Mouse (Mus musculus) erythroid progenitor cell, adult 5-6 weeks (primary cell): ENCODE measurements around the gene Rsg1. TPM values are rescaled to one million over a fixed set of nuclear protein-coding genes. Genes with fewer than 3 reads are reported as not detected.

Experiments
- ATAC-seq: replicated peaks from 2 replicates; pipeline ENCODE4 v1.8.0; 2016; ENCODE audit warnings: moderate number of reproducible peaks, mild to moderate bottlenecking, moderate TSS enrichment, inconsistent platforms; ENCODE audit not compliant: poor library complexity, low FRiP score, severe bottlenecking
- total RNA-seq, 2 experiments: library from RNA; stranded (forward) in 1 of 2; stranded (reverse) in 1 of 2; fragments of 150-400 nt in 1 of 2; fragments of 186-747, 209-891 nt in 1 of 2; gene quantifications; 2 replicates each; pipeline versions ENCODE4 v1.2.3 to v1.2.4; 2015 to 2017; ENCODE audit warnings: low replicate concordance in 2 of 2

The Rsg1 gene
- total RNA-seq, 2 experiments from 2014 or later: not detected

- no peak for ATAC-seq
Measured at GRCm38 (mm10) chr4:141271228-141271627, 57.5 kb downstream of the Rsg1 start.

- ATAC-seq: no peak
Measured at GRCm38 (mm10) chr4:141271721-141272120, 58.0 kb downstream of the Rsg1 start.

- peak; percentile 54 for ATAC-seq
Measured at GRCm38 (mm10) chr4:141272878-141273277, 59.1 kb downstream of the Rsg1 start.

GRCm38 (mm10) chr4:141273296-141273695 lies 59.5 kb downstream of the Rsg1 start:
- ATAC-seq: peak; percentile 84

- ATAC-seq: no peak
Measured at GRCm38 (mm10) chr4:141274485-141275341, 61.0 kb downstream of the Rsg1 start.

Other genes with a start within 250 kb of the Rsg1 start
- gene Atp13a2, start 227.1 kb upstream of the Rsg1 start, total RNA-seq (2015; ENCODE audit: low replicate concordance): 4.2 and 10.8 TPM in 2 replicates
- gene Atp13a2, start 227.1 kb upstream of the Rsg1 start, total RNA-seq (2017; ENCODE audit: low replicate concordance): 6.0 and 18.0 TPM in 2 replicates
- gene Mfap2, start 203.5 kb upstream of the Rsg1 start, total RNA-seq (2015; ENCODE audit: low replicate concordance): not detected in 2 replicates
- not detected in 2 replicates for gene Mfap2, start 203.5 kb upstream of the Rsg1 start, total RNA-seq (2017; ENCODE audit: low replicate concordance)
- gene Crocc, start 153.4 kb upstream of the Rsg1 start, total RNA-seq (2015; ENCODE audit: low replicate concordance): 0.36 TPM in 1 of 2 replicates, not detected in the other
- gene Crocc, start 153.4 kb upstream of the Rsg1 start, total RNA-seq (2017; ENCODE audit: low replicate concordance): 1.4 TPM in 1 of 2 replicates, not detected in the other
- 51.1 and 67.4 TPM in 2 replicates for gene Necap2, start 135.6 kb upstream of the Rsg1 start, total RNA-seq (2015; ENCODE audit: low replicate concordance)
- 45.2 and 108 TPM in 2 replicates for gene Necap2, start 135.6 kb upstream of the Rsg1 start, total RNA-seq (2017; ENCODE audit: low replicate concordance)
- gene Spata21, start 125.6 kb upstream of the Rsg1 start, total RNA-seq (2015; ENCODE audit: low replicate concordance): not detected in 2 replicates
- gene Spata21, start 125.6 kb upstream of the Rsg1 start, total RNA-seq (2017; ENCODE audit: low replicate concordance): not detected in 2 replicates
- gene Szrd1, start 74.2 kb upstream of the Rsg1 start, total RNA-seq (2015; ENCODE audit: low replicate concordance): 13.7 and 19.3 TPM in 2 replicates
- gene Szrd1, start 74.2 kb upstream of the Rsg1 start, total RNA-seq (2017; ENCODE audit: low replicate concordance): 14.8 and 20.2 TPM in 2 replicates
- 37.5 and 43.6 TPM in 2 replicates for gene Fbxo42, start 66.0 kb upstream of the Rsg1 start, total RNA-seq (2015; ENCODE audit: low replicate concordance)
- 37.2 and 39.9 TPM in 2 replicates for gene Fbxo42, start 66.0 kb upstream of the Rsg1 start, total RNA-seq (2017; ENCODE audit: low replicate concordance)
- not detected in 2 replicates for gene Arhgef19, start 25.5 kb downstream of the Rsg1 start, total RNA-seq (2015; ENCODE audit: low replicate concordance)
- gene Arhgef19, start 25.5 kb downstream of the Rsg1 start, total RNA-seq (2017; ENCODE audit: low replicate concordance): not detected in 2 replicates
- gene Epha2, start 87.3 kb downstream of the Rsg1 start, total RNA-seq (2015; ENCODE audit: low replicate concordance): 1.3 TPM in 1 of 2 replicates, not detected in the other
- gene Epha2, start 87.3 kb downstream of the Rsg1 start, total RNA-seq (2017; ENCODE audit: low replicate concordance): 0.39 TPM in 1 of 2 replicates, not detected in the other
- gene Fam131c, start 154.3 kb downstream of the Rsg1 start, total RNA-seq (2015; ENCODE audit: low replicate concordance): not detected in 2 replicates
- gene Fam131c, start 154.3 kb downstream of the Rsg1 start, total RNA-seq (2017; ENCODE audit: low replicate concordance): not detected in 2 replicates
- gene Clcnka, start 184.8 kb downstream of the Rsg1 start, total RNA-seq (2015; ENCODE audit: low replicate concordance): not detected in 2 replicates
- not detected in 2 replicates for gene Clcnka, start 184.8 kb downstream of the Rsg1 start, total RNA-seq (2017; ENCODE audit: low replicate concordance)
- gene Clcnkb, start 202.1 kb downstream of the Rsg1 start, total RNA-seq (2015; ENCODE audit: low replicate concordance): not detected in 2 replicates
- not detected in 2 replicates for gene Clcnkb, start 202.1 kb downstream of the Rsg1 start, total RNA-seq (2017; ENCODE audit: low replicate concordance)
- gene Hspb7, start 206.8 kb downstream of the Rsg1 start, total RNA-seq (2015; ENCODE audit: low replicate concordance): not detected in 2 replicates
- gene Hspb7, start 206.8 kb downstream of the Rsg1 start, total RNA-seq (2017; ENCODE audit: low replicate concordance): not detected in 2 replicates
- gene Srarp, start 222.1 kb downstream of the Rsg1 start, total RNA-seq (2015; ENCODE audit: low replicate concordance): not detected in 2 replicates
- gene Srarp, start 222.1 kb downstream of the Rsg1 start, total RNA-seq (2017; ENCODE audit: low replicate concordance): not detected in 2 replicates
- gene Zbtb17, start 230.7 kb downstream of the Rsg1 start, total RNA-seq (2015; ENCODE audit: low replicate concordance): 1.4 and 14.3 TPM in 2 replicates
- 1.5 and 7.7 TPM in 2 replicates for gene Zbtb17, start 230.7 kb downstream of the Rsg1 start, total RNA-seq (2017; ENCODE audit: low replicate concordance)